Mouse (Mus musculus) A20 (cell line): ENCODE results near the gene Dcp1b.

Experiments
- DNase-seq: peaks from one replicate; pipeline ENCODE4 v3.0.0-alpha.2; 2011; ENCODE audit warnings: low read depth, low spot score

Gene Dcp1b

GRCm38 (mm10) chr6:119175078-119175853 is at the start of gene Dcp1b:
Dcp1b (plus strand) TSS chr6:119175253.
- peak; percentile 95 for DNase-seq

- DNase-seq = no peak
These were observed 48.1 kb upstream of the Dcp1b start for GRCm38 (mm10) chr6:119126991-119127390.

GRCm38 (mm10) chr6:119128076-119128475 is 47.0 kb upstream of the Dcp1b start:
- DNase-seq = no peak

- no peak for DNase-seq
These were observed 46.5 kb upstream of the Dcp1b start for GRCm38 (mm10) chr6:119128521-119128920.

- peak; percentile 58 for DNase-seq
These were observed 45.4 kb upstream of the Dcp1b start for GRCm38 (mm10) chr6:119129664-119130063.

- DNase-seq = no peak
These were observed 42.8 kb upstream of the Dcp1b start for GRCm38 (mm10) chr6:119132111-119132735.

- no peak for DNase-seq
These were observed 42.2 kb upstream of the Dcp1b start for GRCm38 (mm10) chr6:119132863-119133262.

- DNase-seq = no peak
These were observed 37.3 kb upstream of the Dcp1b start for GRCm38 (mm10) chr6:119137768-119138167.

- DNase-seq = no peak
These were observed 35.5 kb upstream of the Dcp1b start for GRCm38 (mm10) chr6:119139561-119139960.

GRCm38 (mm10) chr6:119145109-119145508 is 29.9 kb upstream of the Dcp1b start:
- DNase-seq = no peak

- no peak for DNase-seq
These were observed 9.4 kb upstream of the Dcp1b start for GRCm38 (mm10) chr6:119165677-119166076.

- no peak for DNase-seq
These were observed 562 bp upstream of the Dcp1b start for GRCm38 (mm10) chr6:119174307-119175074.

- DNase-seq = no peak
These were observed 1.1 kb downstream of the Dcp1b start for GRCm38 (mm10) chr6:119176103-119176502.

GRCm38 (mm10) chr6:119177101-119177500 is 2.0 kb downstream of the Dcp1b start:
- DNase-seq = no peak

- no peak for DNase-seq
These were observed 5.1 kb downstream of the Dcp1b start for GRCm38 (mm10) chr6:119180188-119180587.

GRCm38 (mm10) chr6:119182211-119182610 is 7.2 kb downstream of the Dcp1b start:
- no peak for DNase-seq

GRCm38 (mm10) chr6:119183781-119184180 is 8.7 kb downstream of the Dcp1b start:
- no peak for DNase-seq

GRCm38 (mm10) chr6:119186658-119187057 is 11.6 kb downstream of the Dcp1b start:
- peak; percentile 12 for DNase-seq

GRCm38 (mm10) chr6:119187631-119188030 is 12.6 kb downstream of the Dcp1b start:
- no peak for DNase-seq

- no peak for DNase-seq
These were observed 16.4 kb downstream of the Dcp1b start for GRCm38 (mm10) chr6:119191478-119191877.

- no peak for DNase-seq
These were observed 18.6 kb downstream of the Dcp1b start for GRCm38 (mm10) chr6:119193571-119194154.

- DNase-seq = no peak
These were observed 19.1 kb downstream of the Dcp1b start for GRCm38 (mm10) chr6:119194161-119194560.
